Mouse (Mus musculus) cerebellum, postnatal 25 days (tissue): ENCODE data around the gene Csrnp1.

Source experiments
- DNase-seq, 2 experiments: peaks; one replicate each; pipeline ENCODE4 v3.0.0; 2021; ENCODE audit warnings: mixed read lengths in 2 of 2

The Csrnp1 gene

GRCm38 (mm10) chr9:119976704-119977556 lies 7.5 kb downstream of the Csrnp1 start:
- peak in 1 of 2 experiments; percentile 28 for DNase-seq

- no peak for DNase-seq
Measured at GRCm38 (mm10) chr9:119975286-119975685, 9.2 kb downstream of the Csrnp1 start.

- DNase-seq: no peak
Measured at GRCm38 (mm10) chr9:119974609-119975008, 9.8 kb downstream of the Csrnp1 start.

- DNase-seq: peak; percentile 41 to 54
Measured at GRCm38 (mm10) chr9:119973869-119974520, 10.5 kb downstream of the Csrnp1 start.

- DNase-seq: peak in 1 of 2 experiments; percentile 48
Measured at GRCm38 (mm10) chr9:119973281-119973680, 11.2 kb downstream of the Csrnp1 start.

GRCm38 (mm10) chr9:119972582-119972981 lies 11.9 kb downstream of the Csrnp1 start:
- DNase-seq: peak; percentile 70 to 71

GRCm38 (mm10) chr9:119972166-119972565 lies 12.3 kb downstream of the Csrnp1 start:
- no peak for DNase-seq

- DNase-seq: peak; percentile 88 to 92
Measured at GRCm38 (mm10) chr9:119970763-119971656, 13.4 kb downstream of the Csrnp1 start.

GRCm38 (mm10) chr9:119970221-119970620 lies 14.2 kb downstream of the Csrnp1 start:
- DNase-seq: peak; percentile 74 to 82

GRCm38 (mm10) chr9:119969811-119970210 lies 14.6 kb downstream of the Csrnp1 start:
- no peak for DNase-seq

- no peak for DNase-seq
Measured at GRCm38 (mm10) chr9:119966221-119966910, 18.1 kb downstream of the Csrnp1 start.

- no peak for DNase-seq
Measured at GRCm38 (mm10) chr9:119965186-119965585, 19.3 kb downstream of the Csrnp1 start.

GRCm38 (mm10) chr9:119964206-119964605 lies 20.3 kb downstream of the Csrnp1 start:
- DNase-seq: no peak

- peak; percentile 67 to 81 for DNase-seq
Measured at GRCm38 (mm10) chr9:119962987-119963667, 21.3 kb downstream of the Csrnp1 start.

GRCm38 (mm10) chr9:119962216-119962615 lies 22.2 kb downstream of the Csrnp1 start:
- DNase-seq: no peak

- DNase-seq: no peak
Measured at GRCm38 (mm10) chr9:119958835-119959234, 25.6 kb downstream of the Csrnp1 start.

- DNase-seq: no peak
Measured at GRCm38 (mm10) chr9:119951388-119951787, 33.1 kb downstream of the Csrnp1 start.

GRCm38 (mm10) chr9:119950434-119950833 lies 34.0 kb downstream of the Csrnp1 start:
- no peak for DNase-seq

- no peak for DNase-seq
Measured at GRCm38 (mm10) chr9:119948804-119949203, 35.7 kb downstream of the Csrnp1 start.

GRCm38 (mm10) chr9:119945173-119945900 lies 39.1 kb downstream of the Csrnp1 start:
- DNase-seq: no peak

- no peak for DNase-seq
Measured at GRCm38 (mm10) chr9:119943326-119943725, 41.1 kb downstream of the Csrnp1 start.
